Mouse (Mus musculus) embryo, embryonic 11 days (tissue): ENCODE measurements at regions not wholly inside any gene's neighbourhood (a gene's known extent, or its start where the extent isn't known, plus 50 kb on each side); places are given as distances from the start of the nearest gene placed in this dataset.
A peak's percentile ranks its signal among the peaks of the same experiment; 100 is the strongest.

Experiments used
- DNase-seq: peaks from one replicate; pipeline ENCODE4 v3.0.0-alpha.2; 2015

DNA sequence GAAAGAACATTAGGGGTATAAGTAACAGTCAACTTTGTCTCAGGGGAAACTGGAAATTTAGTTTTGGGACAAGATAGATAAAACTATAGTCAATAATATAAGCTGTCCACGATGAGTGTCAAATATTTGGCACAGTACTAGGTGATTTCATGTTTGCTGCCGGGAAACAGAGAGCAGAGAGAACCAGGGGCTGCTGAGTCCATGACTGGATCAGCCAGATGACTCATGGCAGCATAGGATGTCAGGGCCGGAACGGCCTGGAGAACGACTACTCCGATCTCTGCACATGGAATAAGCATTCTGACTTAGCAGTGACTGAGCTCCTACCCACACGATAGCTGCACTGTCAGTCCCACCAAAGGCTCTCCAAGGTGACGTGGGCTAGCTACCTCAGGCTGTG, 197.6 kb upstream of the Bmper start:
- DNase-seq = no peak

DNA sequence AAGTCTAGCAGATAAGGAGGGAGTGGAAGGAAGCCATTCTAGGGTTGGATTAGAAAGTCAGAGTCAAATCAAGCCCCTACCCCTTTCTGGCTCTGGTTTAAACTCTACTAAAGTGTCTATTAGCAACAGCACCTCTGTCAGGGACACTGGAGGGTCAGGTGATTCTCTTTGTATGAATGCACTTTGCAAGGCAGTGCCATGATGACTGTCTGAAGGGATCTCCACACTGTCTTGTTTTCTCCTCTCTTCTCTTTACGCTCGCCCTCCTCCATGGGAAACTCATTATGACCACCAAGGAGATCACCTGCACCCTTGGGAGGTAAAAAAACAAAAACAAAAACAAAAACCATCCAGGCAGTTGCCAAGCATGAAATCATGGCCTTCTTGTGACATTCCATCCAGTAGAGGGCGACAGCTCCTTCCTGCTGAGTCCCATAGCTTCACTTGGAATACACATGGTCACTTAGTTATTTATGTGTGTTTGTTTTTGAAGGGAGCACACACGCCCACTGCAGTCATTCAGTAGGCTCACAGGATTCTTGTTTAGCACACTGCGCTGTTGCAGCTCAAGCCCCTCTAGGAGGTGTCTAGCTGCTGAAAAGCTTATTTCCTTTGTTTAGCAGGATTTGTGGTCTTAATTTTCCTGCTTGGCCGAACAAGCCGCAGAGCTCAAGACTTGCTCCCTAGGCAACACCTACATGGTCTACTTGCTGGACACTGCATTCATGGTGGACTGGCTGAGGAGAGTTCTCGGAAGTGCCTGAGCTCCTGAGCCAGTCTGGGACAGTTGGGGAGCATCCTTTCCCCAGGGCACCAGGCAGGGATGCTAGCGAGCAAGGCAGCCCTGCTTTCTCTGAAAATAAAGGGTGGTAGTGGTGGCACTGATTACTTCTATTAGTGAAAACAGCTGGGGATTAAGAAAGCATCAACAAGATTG, 195.2 kb upstream of the Bmper start:
- peak; percentile 74 for DNase-seq

DNA sequence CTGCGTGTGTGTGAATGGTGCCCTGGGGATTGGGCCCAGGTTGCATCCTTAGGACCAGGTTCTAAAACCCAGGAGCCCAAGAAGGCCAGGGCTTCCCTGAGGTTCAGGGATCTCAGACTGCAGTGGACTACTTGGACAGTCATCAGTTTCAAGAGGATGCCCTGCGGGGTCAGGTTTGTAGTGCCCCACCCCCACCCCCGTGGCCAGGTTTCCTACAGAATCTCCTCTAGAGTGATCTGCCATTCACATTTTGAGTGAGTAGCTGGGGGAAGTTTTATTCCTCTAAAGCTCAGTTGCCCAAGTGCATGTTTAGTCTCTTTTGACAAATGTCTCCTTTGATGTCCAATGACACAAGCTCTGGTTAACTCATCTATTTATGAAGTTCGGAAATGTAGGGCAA, 193.5 kb upstream of the Bmper start:
- no peak for DNase-seq

DNA sequence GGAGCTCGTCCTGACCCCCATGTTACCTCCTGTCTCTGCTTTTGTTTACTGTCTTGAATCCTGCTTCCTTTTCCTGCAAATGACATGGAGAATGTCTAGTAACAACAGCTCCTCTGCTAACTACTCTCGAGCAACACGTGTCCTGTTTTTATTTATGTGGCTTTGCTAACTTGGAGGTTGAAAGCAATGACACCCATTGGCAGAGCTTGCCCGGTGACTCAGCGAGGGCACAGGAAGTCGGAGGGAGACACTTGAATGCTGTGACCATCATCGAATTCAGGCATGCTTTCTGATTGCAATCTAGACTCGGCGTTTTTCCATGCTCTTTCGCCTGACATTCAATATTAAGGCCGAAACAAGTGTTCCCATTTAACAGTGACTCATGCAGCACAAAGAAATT, 192.7 kb upstream of the Bmper start:
- no peak for DNase-seq

DNA sequence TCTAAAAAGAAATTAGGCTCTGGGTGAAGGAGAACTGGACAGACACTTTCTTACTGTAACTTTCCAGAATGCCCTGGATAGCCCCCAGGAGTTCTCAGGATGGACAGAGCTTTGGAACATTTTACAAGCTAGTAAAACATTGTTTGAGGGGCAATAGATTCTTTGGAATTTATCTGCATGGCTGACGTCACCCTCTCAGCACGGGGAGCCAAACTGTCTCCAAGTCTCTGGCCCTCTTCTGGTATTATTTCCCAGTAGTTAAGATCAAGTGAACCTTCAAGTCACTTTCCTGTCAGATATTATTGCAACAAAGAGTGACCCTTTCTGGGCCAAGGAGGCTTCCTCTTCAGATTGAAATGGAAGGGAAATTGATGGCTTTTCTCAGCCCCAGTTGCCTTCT, 192.3 kb upstream of the Bmper start:
- DNase-seq = no peak

DNA sequence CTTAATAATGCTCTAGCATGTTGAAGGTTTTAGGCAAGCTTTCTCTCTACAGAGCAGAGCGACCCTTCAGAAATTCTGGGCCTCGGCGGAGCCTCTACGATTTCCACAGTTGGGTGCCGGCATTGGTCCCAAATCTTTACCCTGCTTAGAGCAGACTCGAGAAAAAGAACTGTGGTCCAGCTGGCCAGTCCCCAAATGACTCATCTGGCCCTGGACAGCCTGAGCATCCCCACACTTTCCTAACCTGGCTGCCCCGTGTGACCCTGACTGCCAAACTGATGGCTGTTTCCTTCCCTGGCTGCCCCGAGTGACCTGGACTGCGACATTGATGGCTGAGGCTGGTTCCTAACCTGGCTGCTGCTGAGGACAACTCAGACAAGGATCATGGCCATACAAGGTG, 191.0 kb upstream of the Bmper start:
- DNase-seq = no peak

DNA sequence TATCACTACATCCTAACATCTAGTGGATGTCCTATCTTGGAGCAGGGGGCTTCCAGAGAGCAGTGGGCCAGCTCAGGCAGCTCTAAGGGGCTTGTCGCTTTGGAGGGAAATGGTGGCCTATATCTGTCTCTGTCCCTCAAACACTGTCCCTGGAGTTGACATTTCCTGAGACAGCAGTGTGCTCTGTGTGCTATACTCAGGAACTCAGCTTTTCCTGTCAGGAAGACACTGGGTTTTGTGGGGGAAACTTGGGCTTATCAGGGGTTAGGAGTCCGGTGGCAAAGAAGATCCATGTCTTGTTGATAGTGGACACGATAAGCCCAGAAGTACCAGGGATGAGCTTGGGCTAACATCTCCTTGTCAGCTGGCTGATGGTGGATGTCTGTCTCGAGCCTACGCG, 187.6 kb upstream of the Bmper start:
- no peak for DNase-seq

DNA sequence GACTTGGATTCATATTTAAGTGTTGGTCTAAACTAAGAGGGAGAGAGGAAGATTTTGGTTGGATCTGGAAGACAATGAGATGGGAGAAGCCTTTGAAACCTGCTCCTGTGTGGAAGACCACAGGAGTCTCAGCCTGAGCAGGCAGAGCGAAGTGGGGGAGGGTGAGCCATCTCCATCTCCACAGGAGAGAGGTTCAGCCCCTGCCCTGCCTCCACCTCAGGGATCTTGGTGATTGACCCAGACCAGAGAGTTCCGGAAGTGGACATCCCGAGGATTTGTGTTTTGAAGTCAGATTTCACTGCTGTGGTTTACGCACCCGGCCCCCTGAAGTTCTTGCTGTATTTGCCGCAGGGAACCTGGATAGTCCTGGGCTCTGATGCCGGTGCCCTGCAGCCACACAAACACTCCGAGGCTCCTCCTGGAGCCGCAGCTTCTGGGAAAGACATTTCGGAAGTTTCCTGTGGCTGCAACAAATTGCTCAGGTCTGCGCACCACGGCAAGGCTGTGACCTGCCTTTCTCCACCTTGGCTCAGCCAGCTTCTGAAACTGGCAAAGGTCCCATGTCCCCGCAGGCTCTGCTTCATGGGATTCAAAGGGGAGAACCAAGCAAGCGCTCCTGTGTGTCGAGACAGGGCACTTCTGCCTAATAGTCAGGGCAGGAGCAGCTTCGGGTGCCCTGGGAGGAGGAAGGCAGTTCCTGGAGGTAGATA, 186.8 kb upstream of the Bmper start:
- DNase-seq = peak; percentile 47

DNA sequence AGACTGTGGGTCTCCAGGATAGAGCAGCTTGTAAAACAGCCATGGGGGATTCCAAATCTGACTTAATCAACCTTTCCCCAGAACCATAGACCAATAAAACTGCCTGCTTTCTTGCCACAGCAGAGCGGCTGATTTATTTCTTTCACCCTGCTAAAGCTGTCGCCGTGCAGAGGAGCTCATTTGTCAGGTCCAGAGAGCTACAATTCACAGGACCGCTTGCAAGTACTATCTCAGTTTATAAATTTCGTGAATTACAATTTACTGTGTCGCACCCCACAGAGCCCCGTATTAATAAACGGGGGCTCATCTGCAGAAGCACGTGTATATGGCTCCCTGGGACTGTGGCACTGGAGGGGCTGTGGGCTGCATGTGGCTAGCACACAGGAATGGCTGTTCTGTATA, 185.4 kb upstream of the Bmper start:
- no peak for DNase-seq

DNA sequence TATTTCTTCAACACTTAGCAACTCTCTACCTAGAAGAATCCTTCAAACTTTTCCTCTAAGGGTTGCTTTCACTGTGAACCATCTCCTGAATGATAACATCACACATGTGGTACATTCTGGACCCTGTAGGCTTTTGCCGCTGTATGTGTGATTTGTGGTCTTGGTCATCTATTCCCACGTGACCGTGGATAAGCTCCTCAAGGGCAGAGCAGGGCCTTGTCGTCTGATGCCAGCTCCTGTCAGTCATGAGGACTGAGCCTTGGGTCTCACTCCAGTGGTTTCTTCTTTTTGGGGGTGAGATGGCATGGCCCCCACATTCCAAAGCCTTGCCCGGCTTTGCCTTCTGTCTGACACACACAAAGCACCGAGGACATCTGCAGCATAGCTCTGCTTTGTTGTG, 183.3 kb upstream of the Bmper start:
- DNase-seq = no peak

DNA sequence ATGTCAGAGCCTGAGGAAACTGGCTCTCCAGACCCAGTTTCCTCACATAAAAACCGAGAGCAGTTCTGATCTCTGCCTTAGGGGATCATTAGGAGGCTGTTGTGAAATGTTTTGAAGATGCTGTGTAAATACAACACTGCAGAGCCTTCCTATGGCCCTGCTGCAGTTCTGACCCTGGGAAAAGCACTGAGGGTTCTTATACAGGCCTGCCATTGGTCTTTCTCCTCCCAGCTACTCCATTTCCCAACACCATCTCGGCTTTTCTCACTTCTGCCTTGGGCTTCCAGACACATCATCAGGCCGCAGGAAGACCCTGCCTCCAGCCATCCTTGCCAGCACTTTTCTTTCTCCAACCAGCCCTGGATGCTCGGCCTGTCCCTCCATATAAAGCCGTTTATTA, 181.9 kb upstream of the Bmper start:
- DNase-seq = no peak

DNA sequence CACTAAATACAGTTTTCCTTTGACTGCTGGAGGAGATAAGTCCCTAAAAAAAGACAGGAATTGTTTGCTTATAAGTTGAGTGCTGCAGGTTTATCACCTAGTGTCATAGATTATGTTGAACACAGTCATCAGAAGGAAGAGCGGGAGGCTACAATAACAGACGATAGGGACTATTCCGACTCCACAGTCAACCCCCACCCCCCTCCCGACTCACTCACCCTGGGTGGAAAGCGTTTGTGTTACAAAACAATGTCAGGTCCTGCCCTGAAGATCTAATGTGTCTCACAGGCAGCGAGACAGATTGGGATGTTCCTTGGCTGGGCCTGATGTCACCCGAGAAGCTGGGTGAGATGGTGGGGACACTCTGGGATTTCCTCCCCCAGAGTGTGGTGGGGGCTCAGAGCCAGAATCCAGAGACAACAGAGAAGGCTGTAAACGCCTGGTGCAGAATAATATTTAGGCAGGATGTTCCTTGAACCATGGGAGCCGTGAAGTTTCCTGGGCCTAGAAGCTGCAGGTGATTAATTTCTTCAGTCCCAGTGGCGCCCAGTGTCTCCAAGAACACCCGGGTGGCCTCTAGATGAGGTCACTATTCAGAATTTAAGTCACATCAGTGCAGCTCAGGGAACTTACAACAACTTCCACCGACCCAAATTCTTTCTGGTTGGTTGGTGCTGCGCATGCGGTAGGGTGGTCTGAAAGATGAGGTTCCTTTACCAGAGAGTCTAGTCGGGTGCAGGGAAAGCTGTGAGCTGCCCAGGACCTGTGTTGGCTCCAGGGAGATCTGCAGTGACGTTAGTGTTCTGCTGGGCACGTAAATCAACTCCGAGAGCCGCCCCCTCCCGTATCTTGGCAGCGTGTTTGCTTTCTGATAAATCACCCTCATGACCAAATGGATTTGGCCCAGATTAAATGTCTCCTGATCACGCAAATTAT, 181.1 kb upstream of the Bmper start:
- peak; percentile 31 for DNase-seq

DNA sequence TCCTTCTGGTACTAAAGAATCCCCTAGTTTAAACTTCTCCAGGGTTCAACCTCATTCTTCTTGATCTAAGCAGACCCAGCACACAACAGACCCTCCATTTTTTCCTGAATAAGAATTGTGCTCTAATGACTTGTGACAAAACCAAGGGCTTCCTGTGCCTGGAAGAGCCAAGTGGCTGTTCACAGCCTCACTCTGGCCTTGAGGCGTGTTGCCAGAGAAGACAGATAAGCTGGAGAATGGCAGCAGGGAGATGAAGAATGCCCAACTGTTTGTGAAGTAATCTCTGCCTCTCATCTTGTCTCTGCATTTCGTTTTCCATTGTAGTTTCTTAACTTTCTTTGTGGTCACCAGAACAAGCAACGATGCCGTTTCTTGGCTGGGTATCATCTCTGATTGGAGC, 179.9 kb upstream of the Bmper start:
- DNase-seq = no peak

DNA sequence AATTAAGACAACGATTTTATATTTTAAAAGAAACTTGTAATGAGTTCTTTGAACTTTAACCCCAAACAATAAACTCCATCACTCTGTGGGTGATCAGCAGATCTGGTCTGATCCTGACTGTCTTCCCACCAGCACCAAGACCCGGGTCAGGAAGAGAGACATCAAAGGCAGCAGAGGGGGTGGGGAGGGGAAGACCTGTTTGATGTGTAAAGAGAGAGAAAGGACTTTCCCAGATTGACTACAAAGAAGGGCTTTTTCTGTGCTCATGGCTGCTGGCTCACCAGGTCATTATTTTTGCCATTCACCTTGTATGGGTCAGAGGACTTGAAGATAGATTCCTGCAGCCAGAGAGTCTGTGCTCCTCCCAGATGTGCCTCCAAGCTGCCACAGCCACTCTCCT, 177.4 kb upstream of the Bmper start:
- DNase-seq = no peak

DNA sequence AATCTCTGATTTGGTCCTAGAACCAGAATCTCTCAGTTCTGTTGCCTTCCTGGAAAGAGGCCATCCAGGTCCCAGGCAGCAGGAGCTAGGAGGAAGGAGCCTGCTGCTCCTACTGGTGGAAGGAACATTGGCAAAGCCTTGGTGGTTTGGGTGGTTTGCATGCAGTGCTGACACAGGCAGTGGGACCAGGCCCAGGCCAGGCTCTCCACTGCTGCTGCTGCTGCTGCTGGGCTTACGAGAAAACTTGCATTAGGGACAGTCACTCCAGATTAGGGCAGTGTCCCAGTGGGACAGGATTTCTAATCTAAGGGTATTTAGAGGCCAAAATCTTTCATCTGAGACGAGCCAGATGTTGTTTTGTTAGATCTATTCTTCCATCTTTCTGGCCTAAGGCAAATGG, 172.1 kb upstream of the Bmper start:
- no peak for DNase-seq

DNA sequence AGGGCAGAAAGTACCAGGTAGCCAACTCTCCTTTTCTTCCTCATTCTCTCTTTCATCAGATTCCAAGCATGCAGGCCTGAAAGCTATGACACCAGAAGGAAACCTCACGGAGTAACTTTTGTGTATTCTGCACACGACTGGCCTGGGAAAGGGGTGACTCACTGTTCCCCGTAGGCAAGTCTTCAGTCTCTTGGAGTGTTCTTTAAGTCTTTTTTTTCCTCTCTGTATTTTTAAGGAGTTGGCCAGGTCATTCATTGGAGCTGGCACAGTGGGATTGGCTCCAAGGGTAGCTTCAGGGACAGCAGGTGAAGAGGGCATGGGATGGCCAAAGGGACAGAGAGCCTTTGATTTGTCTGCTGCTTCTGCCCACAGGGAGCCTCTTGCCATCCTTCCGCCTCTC, 163.3 kb upstream of the Bmper start:
- DNase-seq = no peak

DNA sequence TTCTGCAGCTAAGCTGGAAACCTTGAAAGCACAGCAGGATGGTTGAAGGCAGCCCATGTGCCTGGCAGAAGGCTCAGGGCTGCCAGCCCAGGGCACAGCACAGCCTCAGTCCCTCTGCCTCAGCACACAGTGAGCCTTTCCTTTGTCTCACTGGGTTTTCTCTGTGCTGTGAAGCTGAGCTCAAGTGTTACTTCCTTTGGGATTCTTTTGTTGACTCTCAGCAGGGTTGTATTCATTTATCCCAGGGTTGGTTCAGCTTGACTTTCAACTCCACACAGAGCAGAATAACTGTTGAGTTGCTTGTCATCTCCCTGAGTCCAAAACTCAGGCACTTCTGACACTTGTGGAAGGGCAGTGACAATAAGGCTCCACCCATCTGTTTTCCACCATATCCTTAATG, 162.3 kb upstream of the Bmper start:
- DNase-seq = peak; percentile 20

DNA sequence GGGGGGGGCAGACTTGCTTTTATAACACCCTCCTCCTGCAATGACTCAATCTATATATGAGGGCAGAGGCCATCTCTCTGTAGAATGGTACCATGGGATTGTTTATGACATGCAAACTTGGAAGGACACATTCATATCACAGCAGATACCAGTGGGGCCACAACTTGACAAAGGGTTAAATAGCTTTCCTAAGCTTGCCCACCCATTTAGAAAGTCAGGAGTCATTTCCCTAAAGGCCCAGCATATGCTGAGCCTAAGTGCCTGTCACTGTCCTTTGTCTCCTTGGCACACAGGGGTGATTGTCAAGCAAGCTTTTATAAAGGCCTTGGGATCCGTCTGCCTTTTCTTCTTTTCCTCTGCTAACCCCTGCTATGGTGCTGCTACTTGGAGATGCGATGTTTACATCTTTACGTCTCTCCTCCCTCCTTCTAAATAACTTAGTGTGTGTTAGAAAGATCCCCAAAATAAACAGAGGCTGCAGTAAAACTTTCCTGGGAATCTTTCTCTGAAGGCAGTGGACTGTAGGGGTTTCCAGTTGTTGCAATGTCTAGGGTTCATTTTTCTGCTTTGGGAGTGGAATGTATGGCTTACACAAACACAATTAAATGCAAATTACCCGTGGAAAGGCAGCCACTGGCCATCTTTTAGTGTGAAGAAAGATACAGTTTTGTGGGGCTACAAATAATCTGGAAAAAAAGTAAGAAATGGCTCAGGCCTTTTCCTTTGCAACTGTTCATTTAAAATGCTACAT, 161.5 kb upstream of the Bmper start:
- peak; percentile 48 for DNase-seq

DNA sequence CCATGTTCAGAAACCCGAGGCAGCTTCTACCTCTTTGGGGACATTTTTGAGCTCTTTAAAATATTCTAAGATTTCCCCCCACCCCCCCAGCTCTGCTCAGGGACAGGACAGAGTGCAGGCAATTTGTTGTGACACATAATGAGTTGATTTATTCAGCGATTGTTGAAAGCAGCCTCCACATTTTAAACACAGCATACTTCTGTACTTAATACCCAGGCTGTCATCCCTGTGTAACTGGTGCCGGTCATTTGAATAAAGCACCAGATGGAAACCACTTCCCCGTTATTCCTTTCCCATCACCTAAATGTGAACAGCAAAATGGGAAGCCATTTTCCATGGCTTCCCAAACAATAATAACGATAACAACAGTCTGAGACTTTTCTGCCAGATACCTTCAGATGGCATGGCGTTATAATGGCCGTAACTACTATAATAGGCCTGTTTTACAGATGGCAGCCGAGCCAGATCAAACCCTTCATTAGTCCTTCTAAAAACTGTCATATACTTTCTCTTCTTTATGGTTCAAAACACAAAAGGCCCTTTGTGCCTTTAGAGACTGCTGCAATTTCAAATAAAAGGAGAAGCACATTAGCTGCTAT, 160.7 kb upstream of the Bmper start:
- DNase-seq = peak; percentile 30

DNA sequence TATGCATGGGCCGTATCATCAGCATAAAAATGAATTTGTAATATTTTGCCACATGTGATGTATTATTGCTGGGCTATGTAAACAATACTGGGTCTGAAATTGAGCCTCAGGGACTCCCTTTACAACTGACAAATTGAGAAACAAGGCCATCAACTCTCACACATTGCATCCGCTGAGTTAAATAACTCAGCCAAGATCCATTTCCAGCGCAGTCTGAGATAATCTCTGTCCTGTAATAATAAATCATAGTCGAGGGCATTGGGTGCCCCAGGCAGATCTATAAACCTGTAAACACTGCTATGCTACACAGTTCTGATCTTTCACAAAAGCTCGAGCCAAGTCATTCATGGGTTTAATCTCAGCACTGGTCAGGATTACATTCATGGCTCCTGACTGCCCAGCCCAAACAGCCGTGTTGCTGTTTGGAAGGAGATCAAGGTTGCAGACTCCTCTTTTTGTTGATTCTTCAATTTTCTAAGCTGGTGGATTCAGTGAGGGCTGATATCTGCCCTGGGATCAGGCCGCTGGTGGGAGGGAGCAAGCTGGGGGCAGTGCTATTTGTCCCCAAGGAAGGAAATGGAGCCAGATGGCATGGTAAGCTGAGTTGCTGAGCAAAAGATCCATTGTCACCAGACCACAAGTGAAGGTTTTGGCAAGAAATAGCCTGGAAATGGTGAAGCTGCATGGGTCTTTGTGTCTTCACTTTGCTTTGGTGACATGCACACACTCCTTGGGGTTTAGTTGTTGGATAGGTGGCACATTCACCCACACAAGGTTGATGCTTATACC, 160.0 kb upstream of the Bmper start:
- DNase-seq = peak; percentile 20

DNA sequence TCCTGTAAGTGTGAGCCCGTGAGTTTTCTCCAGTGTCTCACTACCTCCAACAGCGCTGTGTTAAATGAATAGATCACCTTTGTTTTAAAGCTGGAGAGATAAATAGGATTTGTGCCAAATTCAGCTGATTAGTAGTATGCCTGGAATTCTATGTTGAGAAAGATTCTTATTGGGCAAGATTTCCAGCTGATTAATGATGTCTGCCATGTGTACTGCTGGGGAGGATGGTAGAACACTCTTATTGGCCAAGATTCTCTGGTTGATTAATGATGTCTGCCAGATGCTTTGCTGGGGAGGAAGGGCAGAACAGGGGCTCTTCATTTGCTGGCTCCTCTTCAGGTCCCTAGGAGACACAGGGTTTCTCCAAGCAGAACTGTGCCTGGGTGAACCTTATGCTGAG, 158.9 kb upstream of the Bmper start:
- DNase-seq = no peak
